Mouse (Mus musculus): ENCODE data around the gene Rbm47.

GRCm38 (mm10) chr5:66089600-66089999, 83.3 kb downstream of the Rbm47 start:
- TF ChIP-seq CTCF (IDR thresholded peaks at IDR 0.05) (no peak), POLR2A (IDR thresholded peaks at IDR 0.05; ENCODE audit: insufficient read depth, low read depth, low read length) (no peak), EP300 (IDR thresholded peaks at IDR 0.05; ENCODE audit: insufficient read depth, low read depth, low read length) (no peak)

All from heart, adult 2 months (tissue).